Mouse (Mus musculus): Measurements from ENCODE around the gene Adssl1.

DNA sequence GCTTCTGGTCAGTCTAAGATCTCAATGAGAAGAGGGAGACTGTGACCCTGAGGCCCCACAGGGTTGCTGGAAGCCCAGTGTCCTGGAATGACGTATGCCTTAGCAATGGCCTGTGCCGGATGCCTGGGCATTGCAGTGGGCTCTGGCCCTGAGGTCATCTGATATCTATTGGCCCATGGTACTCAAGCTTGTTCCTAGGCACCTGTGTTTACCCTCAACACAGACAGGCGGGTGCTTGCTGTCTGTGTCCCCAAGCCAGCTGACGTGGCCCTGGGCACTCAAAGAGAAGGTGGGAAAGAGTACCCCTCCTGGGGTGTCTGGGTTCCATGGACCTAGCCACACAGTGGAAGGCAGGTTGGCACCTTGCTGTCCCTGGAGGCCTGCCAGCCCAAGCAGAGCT, 5.9 kb downstream of the Adssl1 start:
- TF ChIP-seq MAX (IDR thresholded peaks at IDR 0.05; ENCODE audit: low read length) = no peak
- TF ChIP-seq POLR2A (IDR thresholded peaks at IDR 0.05; ENCODE audit: low read depth, low read length) = no peak
- no peak for TF ChIP-seq CTCF (conservative IDR thresholded peaks at IDR 0.05 in 1 of 2, IDR thresholded peaks at IDR 0.05 in 1 of 2; ENCODE audit: low read depth in 2 of 2, low read length in 2 of 2)
- no peak for TF ChIP-seq USF1 (IDR thresholded peaks at IDR 0.05; ENCODE audit: low read depth, low read length)
- TF ChIP-seq EP300 (IDR thresholded peaks at IDR 0.05; ENCODE audit: low read length) = no peak
- TF ChIP-seq GABPA (IDR thresholded peaks at IDR 0.05; ENCODE audit: insufficient replicate concordance, low read depth, low read length) = no peak
- TF ChIP-seq ZKSCAN1 (IDR thresholded peaks at IDR 0.05; ENCODE audit: borderline replicate concordance, low read depth, low read length) = no peak
- no peak for TF ChIP-seq MAFK (IDR thresholded peaks at IDR 0.05; ENCODE audit: insufficient replicate concordance, low read length)
- no peak for TF ChIP-seq MAZ (IDR thresholded peaks at IDR 0.05; ENCODE audit: low read depth, low read length)
